Mouse (Mus musculus): ENCODE data around the gene 0610010K14Rik. TPM values are rescaled to one million over a fixed set of nuclear protein-coding genes. Genes with fewer than 3 reads are reported as not detected.

The 0610010K14Rik gene
- total and polyA plus RNA-seq, 3 experiments = 20.2 to 100 (median 64.9) TPM

- Histone ChIP-seq H3K9me3 (replicated peaks) (peaks cover 2% of the 10 kb centered on the region; the same call in 1 of the 2 replicates), H3K36me3 (replicated peaks) (no peaks in the 10 kb centered on the region), H3K4me1 (ENCODE audit: insufficient read depth, low read depth, low read length) (peaks cover 22% of the 10 kb centered on the region), H3K4me3 (ENCODE audit: low read depth, low read length) (no peak overlapping the region), H3K27me3 (ENCODE audit: insufficient read depth, low read length) (peaks cover 37% of the 10 kb centered on the region)
- no peak for DNase-seq (ENCODE audit: low spot score)
- no peak for ATAC-seq (ENCODE audit: extremely low read depth, insufficient number of reproducible peaks, low FRiP score, poor library complexity, severe bottlenecking)
- TF ChIP-seq GATA2 (IDR thresholded peaks at IDR 0.05; ENCODE audit: borderline replicate concordance, low read depth, low read length) (no peak), GATA1 (IDR thresholded peaks at IDR 0.05; ENCODE audit: borderline replicate concordance, low read length) (no peak), CTCF (IDR thresholded peaks at IDR 0.05; ENCODE audit: low read depth, low read length) (no peak), TAL1 (conservative IDR thresholded peaks at IDR 0.05; ENCODE audit: low read depth, low read length) (no peak), POLR2AphosphoS5 (IDR thresholded peaks at IDR 0.05; ENCODE audit: insufficient replicate concordance, low read depth, low read length) (no peak)
Observed at GRCm38 (mm10) chr11:70199107-70199506, 38.6 kb downstream of the 0610010K14Rik start.

- TF ChIP-seq TAL1 (conservative IDR thresholded peaks at IDR 0.05; ENCODE audit: low read depth, low read length) (no peak), GATA2 (IDR thresholded peaks at IDR 0.05; ENCODE audit: borderline replicate concordance, low read depth, low read length) (no peak), POLR2AphosphoS5 (IDR thresholded peaks at IDR 0.05; ENCODE audit: insufficient replicate concordance, low read depth, low read length) (no peak), GATA1 (IDR thresholded peaks at IDR 0.05; ENCODE audit: borderline replicate concordance, low read length) (no peak), CTCF (IDR thresholded peaks at IDR 0.05; ENCODE audit: low read depth, low read length) (no peak)
- DNase-seq (ENCODE audit: low spot score) = no peak
- Histone ChIP-seq H3K4me1 (ENCODE audit: insufficient read depth, low read depth, low read length) (peaks cover 22% of the 10 kb centered on the region), H3K9me3 (replicated peaks) (peaks cover 2% of the 10 kb centered on the region; the same call in 1 of the 2 replicates), H3K36me3 (replicated peaks) (no peaks in the 10 kb centered on the region), H3K27me3 (ENCODE audit: insufficient read depth, low read length) (peaks cover 33% of the 10 kb centered on the region), H3K4me3 (ENCODE audit: low read depth, low read length) (no peak overlapping the region)
- ATAC-seq (ENCODE audit: extremely low read depth, insufficient number of reproducible peaks, low FRiP score, poor library complexity, severe bottlenecking) = no peak
Observed at GRCm38 (mm10) chr11:70198332-70198731, 39.4 kb downstream of the 0610010K14Rik start.

GRCm38 (mm10) chr11:70193354-70194285 is 44.1 kb downstream of the 0610010K14Rik start:
- no peak for DNase-seq (ENCODE audit: low spot score)
- Histone ChIP-seq H3K36me3 (replicated peaks) (no peaks in the 10 kb centered on the region), H3K27me3 (ENCODE audit: insufficient read depth, low read length) (peaks cover 19% of the 10 kb centered on the region), H3K9me3 (replicated peaks) (peaks cover 2% of the 10 kb centered on the region; the same call in 1 of the 2 replicates), H3K4me1 (ENCODE audit: insufficient read depth, low read depth, low read length) (peaks cover 5% of the 10 kb centered on the region; the same call in 1 of the 2 replicates), H3K4me3 (ENCODE audit: low read depth, low read length) (no peak overlapping the region)
- TF ChIP-seq GATA1 (IDR thresholded peaks at IDR 0.05; ENCODE audit: borderline replicate concordance, low read length) (no peak), POLR2AphosphoS5 (IDR thresholded peaks at IDR 0.05; ENCODE audit: insufficient replicate concordance, low read depth, low read length) (no peak), CTCF (IDR thresholded peaks at IDR 0.05; ENCODE audit: low read depth, low read length) (no peak), TAL1 (conservative IDR thresholded peaks at IDR 0.05; ENCODE audit: low read depth, low read length) (no peak), GATA2 (IDR thresholded peaks at IDR 0.05; ENCODE audit: borderline replicate concordance, low read depth, low read length) (no peak)
- ATAC-seq (ENCODE audit: extremely low read depth, insufficient number of reproducible peaks, low FRiP score, poor library complexity, severe bottlenecking) = no peak

GRCm38 (mm10) chr11:70192157-70192556 is 45.6 kb downstream of the 0610010K14Rik start:
- Histone ChIP-seq H3K9me3 (replicated peaks) (peaks cover 2% of the 10 kb centered on the region; the same call in 1 of the 2 replicates), H3K4me1 (ENCODE audit: insufficient read depth, low read depth, low read length) (no peaks in the 10 kb centered on the region)

GRCm38 (mm10) chr11:70191188-70191587 is 46.5 kb downstream of the 0610010K14Rik start:
- Histone ChIP-seq H3K4me3 (ENCODE audit: low read depth, low read length) (no peak overlapping the region), H3K9me3 (replicated peaks) (peaks cover 2% of the 10 kb centered on the region; the same call in 1 of the 2 replicates), H3K36me3 (replicated peaks) (no peaks in the 10 kb centered on the region), H3K27me3 (ENCODE audit: insufficient read depth, low read length) (peaks cover 21% of the 10 kb centered on the region), H3K4me1 (ENCODE audit: insufficient read depth, low read depth, low read length) (no peaks in the 10 kb centered on the region)
- TF ChIP-seq TAL1 (conservative IDR thresholded peaks at IDR 0.05; ENCODE audit: low read depth, low read length) (no peak), GATA1 (IDR thresholded peaks at IDR 0.05; ENCODE audit: borderline replicate concordance, low read length) (no peak), CTCF (IDR thresholded peaks at IDR 0.05; ENCODE audit: low read depth, low read length) (no peak), POLR2AphosphoS5 (IDR thresholded peaks at IDR 0.05; ENCODE audit: insufficient replicate concordance, low read depth, low read length) (no peak), GATA2 (IDR thresholded peaks at IDR 0.05; ENCODE audit: borderline replicate concordance, low read depth, low read length) (no peak)
- DNase-seq (ENCODE audit: low spot score) (no peak), ATAC-seq (ENCODE audit: extremely low read depth, insufficient number of reproducible peaks, low FRiP score, poor library complexity, severe bottlenecking) (no peak)

More at GRCm38 (mm10) chr11:70192157-70192556, 45.6 kb downstream of the 0610010K14Rik start:
- no peak for ATAC-seq (ENCODE audit: extremely low read depth, insufficient number of reproducible peaks, low FRiP score, poor library complexity, severe bottlenecking)
- Histone ChIP-seq H3K27me3 (ENCODE audit: insufficient read depth, low read length) (peaks cover 19% of the 10 kb centered on the region), H3K36me3 (replicated peaks) (no peaks in the 10 kb centered on the region), H3K4me3 (ENCODE audit: low read depth, low read length) (no peak overlapping the region)
- DNase-seq (ENCODE audit: low spot score) = no peak
- TF ChIP-seq TAL1 (conservative IDR thresholded peaks at IDR 0.05; ENCODE audit: low read depth, low read length) (no peak), CTCF (IDR thresholded peaks at IDR 0.05; ENCODE audit: low read depth, low read length) (no peak), GATA1 (IDR thresholded peaks at IDR 0.05; ENCODE audit: borderline replicate concordance, low read length) (no peak), GATA2 (IDR thresholded peaks at IDR 0.05; ENCODE audit: borderline replicate concordance, low read depth, low read length) (no peak), POLR2AphosphoS5 (IDR thresholded peaks at IDR 0.05; ENCODE audit: insufficient replicate concordance, low read depth, low read length) (no peak)
